Mouse (Mus musculus) kidney, adult 2 months (tissue): Measurements from ENCODE around the gene Col1a2.

Experiments
- CTCF ChIP-seq: fragments of 200-500 bp; conservative IDR thresholded peaks from 2 replicates; pipeline ENCODE4 v1.5.1; 2011; ENCODE audit warnings: low read depth, mild to moderate bottlenecking, control low read depth, low read length, moderate library complexity, mixed read lengths; ENCODE audit not compliant: insufficient read depth, insufficient read length
- POLR2A ChIP-seq: fragments of 200-500 bp; IDR thresholded peaks from one replicate; pipeline ENCODE4 v1.6.1; 2011; ENCODE audit warnings: low read depth, low read length, control low read depth

GRCm38 (mm10) chr6:4563477-4563876, 58.9 kb downstream of the Col1a2 start:
- TF ChIP-seq POLR2A (no peak), CTCF (no peak)
